In genomic region chr19:56533291-56534071, GRCm38 (mm10) we compare ENCODE assay signal across 18 mouse cellular contexts. TPM values are rescaled to one million over a fixed set of nuclear protein-coding genes. Genes with fewer than 3 reads are reported as not detected.
DNase-seq lines count a peak whose midpoint lies in the region; ATAC-seq lines count a peak whose summit lies in the region.
"Had no signal": no experiment of that assay in that cellular context is flagged by ENCODE, and none has a peak within 500 bp of the region (broad histone marks: within the 10 kb centered on the region; RNA-seq: fewer than 3 reads in every experiment).

No protein-coding gene starts in this region.

- H3K4me2 ChIP-seq in heart, embryonic 11.5 days = no peak overlapping the region
- no peak overlapping the region for H3K4me2 ChIP-seq in heart, embryonic 12.5 days
- no peak overlapping the region for H3K4me2 ChIP-seq in intestine, embryonic 16.5 days (ENCODE audit: low read depth, low read length)
- H3K4me2 ChIP-seq: embryonic facial prominence, embryonic 12.5 days; hindbrain, embryonic 12.5 days; midbrain, embryonic 15.5 days had no signal

- H3K9ac ChIP-seq in heart, embryonic 11.5 days (ENCODE audit: low read depth, low read length) = no peak overlapping the region
- no peak overlapping the region for H3K9ac ChIP-seq in heart, embryonic 12.5 days
- 0 out of 2 replicates have a peak overlapping the region, but pooled peaks have one; percentile 1 for H3K9ac ChIP-seq in intestine, embryonic 16.5 days (ENCODE audit: low read depth, low read length)
- H3K9ac ChIP-seq: embryonic facial prominence, embryonic 12.5 days; hindbrain, embryonic 12.5 days; midbrain, embryonic 15.5 days had no signal

- WGBS in heart, embryonic 11.5 days (ENCODE audit: insufficient replicate concordance) = 85% methylated on average over 14 of the region's 14 CpGs
- 84% methylated on average over 14 of the region's 14 CpGs for WGBS in heart, embryonic 12.5 days
- WGBS in intestine, embryonic 16.5 days = 69% methylated on average over 14 of the region's 14 CpGs

- no peaks in the 10 kb centered on the region for H3K36me3 ChIP-seq in heart, embryonic 11.5 days (ENCODE audit: control insufficient read depth, insufficient read depth, low read length)
- peaks cover 43% of the 10 kb centered on the region for H3K36me3 ChIP-seq in heart, embryonic 12.5 days
- peaks cover 5% of the 10 kb centered on the region; the same call in 1 of the 2 replicates for H3K36me3 ChIP-seq in intestine, embryonic 16.5 days (ENCODE audit: control insufficient read depth, insufficient read depth, low read length)
- H3K36me3 ChIP-seq: midbrain, embryonic 15.5 days had no signal

- H3K9me3 ChIP-seq in heart, embryonic 11.5 days (replicated peaks; ENCODE audit: control insufficient read depth, low read length) = no peaks in the 10 kb centered on the region
- H3K9me3 ChIP-seq in heart, embryonic 12.5 days (replicated peaks) = no peaks in the 10 kb centered on the region
- no peaks in the 10 kb centered on the region for H3K9me3 ChIP-seq in intestine, embryonic 16.5 days (ENCODE audit: control insufficient read depth, low read length)
- H3K9me3 ChIP-seq: embryonic facial prominence, embryonic 12.5 days; G1E; hindbrain, embryonic 12.5 days; midbrain, embryonic 15.5 days had no signal

- H3K4me3 ChIP-seq in heart, embryonic 11.5 days (ENCODE audit: low read depth, low read length) = no peak overlapping the region
- H3K4me3 ChIP-seq in heart, embryonic 12.5 days = no peak overlapping the region
- H3K4me3 ChIP-seq in intestine, embryonic 16.5 days (ENCODE audit: low read length) = no peak overlapping the region
- H3K4me3 ChIP-seq: embryonic facial prominence, embryonic 12.5 days; hindbrain, embryonic 12.5 days; midbrain, embryonic 15.5 days had no signal

- DNase-seq in heart, adult 8-10 months (ENCODE audit: low spot score) = peak; percentile 25
- DNase-seq in NIH3T3 (ENCODE audit: low read depth) = peak; percentile 78
- DNase-seq in frontal cortex, postnatal 36 days (ENCODE audit: low spot score in 2 of 2) = no peak
- DNase-seq in adipocyte (ENCODE audit: low spot score) = no peak
- DNase-seq: adrenal gland, adult 8-10 months; cerebellum, adult 18-20 months; kidney, adult 18-20 months; kidney, postnatal 36 days; liver; right cerebral cortex, postnatal 14 days; thymus, adult 2 months had no signal

- peaks cover 2% of the 10 kb centered on the region; the same call in 1 of the 2 replicates for H3K4me1 ChIP-seq in heart, embryonic 11.5 days (ENCODE audit: control insufficient read depth, insufficient read depth, low read length)
- H3K4me1 ChIP-seq in heart, embryonic 12.5 days (replicated peaks) = peaks cover 10% of the 10 kb centered on the region
- H3K4me1 ChIP-seq in intestine, embryonic 16.5 days (ENCODE audit: control insufficient read depth, insufficient read depth, low read length) = peaks cover 4% of the 10 kb centered on the region; the same call in 1 of the 2 replicates
- H3K4me1 ChIP-seq: embryonic facial prominence, embryonic 12.5 days; hindbrain, embryonic 12.5 days; midbrain, embryonic 15.5 days had no signal

- H3K27ac ChIP-seq in heart, embryonic 11.5 days (ENCODE audit: low read depth, low read length) = no peak overlapping the region
- H3K27ac ChIP-seq in heart, embryonic 12.5 days (ENCODE audit: poor library complexity, severe bottlenecking) = 0 out of 2 replicates have a peak overlapping the region, but pooled peaks have one; percentile 17
- H3K27ac ChIP-seq in intestine, embryonic 16.5 days (ENCODE audit: low read length) = 0 out of 2 replicates have a peak overlapping the region, but pooled peaks have one; percentile 1
- H3K27ac ChIP-seq: embryonic facial prominence, embryonic 12.5 days; hindbrain, embryonic 12.5 days; midbrain, embryonic 15.5 days had no signal

- no peak for ATAC-seq in heart, embryonic 11.5 days (replicated peaks; ENCODE audit: insufficient number of reproducible peaks, low FRiP score, low TSS enrichment)
- ATAC-seq in heart, embryonic 12.5 days (ENCODE audit: insufficient number of reproducible peaks, low FRiP score) = no peak
- ATAC-seq in intestine, embryonic 16.5 days = peak; percentile 52
- ATAC-seq: midbrain, embryonic 15.5 days had no signal

- H3K27me3 ChIP-seq in heart, embryonic 11.5 days (ENCODE audit: control insufficient read depth, insufficient read depth, low read length) = no peaks in the 10 kb centered on the region
- H3K27me3 ChIP-seq in heart, embryonic 12.5 days (replicated peaks) = no peaks in the 10 kb centered on the region
- no peaks in the 10 kb centered on the region for H3K27me3 ChIP-seq in intestine, embryonic 16.5 days (replicated peaks; ENCODE audit: control insufficient read depth, insufficient read depth, low read length)
- H3K27me3 ChIP-seq: embryonic facial prominence, embryonic 12.5 days; hindbrain, embryonic 12.5 days; midbrain, embryonic 15.5 days had no signal

RNA-seq across cellular contexts. Expression of gene Dclre1a, which starts 14.5 kb away (rescaled TPM):
- total RNA-seq in heart, adult 8-10 months (2022) = 10 to 100 TPM in 2 of 4 experiments, 1 to 10 TPM in 2; 7.4 to 12.5 (median 10.6) TPM
- 13.6 and 14.6 TPM in 2 replicates for polyA plus RNA-seq in heart, embryonic 11.5 days (2014; fragmentation: Nextera tagmentation; extraction: Ambion mirVana)
- polyA plus RNA-seq in heart, embryonic 12.5 days (2016; fragmentation: Nextera tagmentation; extraction: Ambion mirVana) = 10.8 and 14.6 TPM in 2 replicates
- polyA plus RNA-seq in intestine, embryonic 16.5 days (2015; fragmentation: Nextera tagmentation; extraction: Ambion mirVana) = 19.8 and 20.5 TPM in 2 replicates

RNA-seq across cellular contexts. Expression of gene Nhlrc2, which starts 14.6 kb away (rescaled TPM):
- 10 to 100 TPM; 25.7 to 28.2 (median 27.7) TPM for total RNA-seq in heart, adult 8-10 months (2022)
- polyA plus RNA-seq in heart, embryonic 11.5 days (2014; fragmentation: Nextera tagmentation; extraction: Ambion mirVana) = 13.1 and 14.3 TPM in 2 replicates
- polyA plus RNA-seq in heart, embryonic 12.5 days (2016; fragmentation: Nextera tagmentation; extraction: Ambion mirVana) = 15.4 and 17.4 TPM in 2 replicates
- polyA plus RNA-seq in intestine, embryonic 16.5 days (2015; fragmentation: Nextera tagmentation; extraction: Ambion mirVana) = 13.4 and 14.9 TPM in 2 replicates

Comparison
In these comparisons a context has a peak if more than half of its experiments do, and no peak if none do; other contexts are left out.
1. DNase-seq: peak in heart, adult 8-10 months (single experiment) and NIH3T3 (single experiment); none in frontal cortex, postnatal 36 days (0 of 2) and adipocyte (single experiment).